Mouse (Mus musculus) cerebellum, adult 9-11 months (tissue): Measurements from ENCODE around the gene Batf3.

Experiments
- DNase-seq: peaks from one replicate; pipeline ENCODE4 v3.0.0; 2022

Batf3 gene

DNA sequence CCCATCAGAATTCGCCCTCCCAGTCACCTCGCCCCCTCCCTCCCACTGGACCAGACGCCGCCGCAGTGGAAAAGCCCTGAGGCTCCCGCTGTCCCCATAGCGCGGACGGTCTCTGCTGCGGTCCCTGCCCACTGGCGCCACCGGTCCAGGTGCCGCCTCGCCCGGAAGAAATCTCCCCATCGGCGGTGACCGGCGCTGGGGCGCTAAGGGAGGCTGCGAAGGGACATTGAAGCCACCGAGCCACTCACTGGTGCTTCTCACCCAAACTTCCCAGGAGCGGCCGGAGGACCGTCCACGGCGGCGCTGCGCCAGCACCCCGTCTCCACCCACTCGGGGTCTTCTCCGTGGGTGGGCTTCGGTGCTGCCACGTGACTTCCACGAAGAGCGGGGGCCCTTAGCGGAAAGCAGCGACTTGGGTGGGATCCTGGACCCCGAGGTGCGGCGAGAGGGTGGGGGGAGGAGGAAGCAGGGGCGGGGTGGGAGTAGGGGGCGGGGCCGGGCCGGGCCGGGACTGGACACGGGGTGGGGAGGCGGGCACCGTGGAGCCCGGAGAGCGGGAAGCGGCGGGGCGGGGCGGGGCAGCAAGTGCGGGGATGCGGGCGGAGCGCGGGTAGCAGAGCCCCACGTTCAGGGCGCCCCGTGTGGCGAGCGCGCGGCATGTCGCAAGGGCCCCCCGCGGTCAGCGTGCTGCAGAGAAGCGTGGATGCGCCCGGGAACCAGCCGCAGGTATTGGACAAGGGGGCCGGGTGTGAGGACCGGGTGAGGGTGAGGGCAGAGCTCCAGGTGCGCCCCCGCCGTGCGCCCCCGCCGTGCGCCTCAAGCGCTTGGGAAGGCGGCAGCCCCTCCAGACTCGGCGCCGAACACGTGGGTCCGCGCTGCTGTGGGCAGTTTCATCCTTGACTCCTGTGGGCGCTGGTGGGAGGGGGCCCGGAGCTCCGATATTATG lies at the start of gene Batf3:
Batf3 (plus strand) TSS at position 46 of the 946 bp plus-strand sequence.
- peak; percentile 6 for DNase-seq

DNA sequence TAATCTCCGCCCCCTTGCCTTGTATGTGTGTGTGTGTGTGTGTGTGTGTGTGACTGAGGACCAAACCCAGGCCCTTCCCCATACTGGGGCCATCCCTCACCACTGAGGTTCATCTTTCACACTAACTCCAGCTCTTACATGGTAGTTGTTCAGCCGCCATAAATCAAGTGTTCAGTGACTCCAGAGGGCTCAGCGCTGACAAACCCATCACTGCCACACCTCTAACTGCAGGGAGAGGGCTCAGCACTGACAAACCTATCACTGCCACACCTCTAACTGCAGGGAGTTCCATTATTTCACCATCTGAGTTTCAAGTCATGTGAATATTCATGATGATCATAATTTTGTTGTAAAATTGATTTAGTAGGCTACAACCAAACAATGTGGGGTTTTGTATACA lies 44.1 kb upstream of the Batf3 start:
- no peak for DNase-seq

DNA sequence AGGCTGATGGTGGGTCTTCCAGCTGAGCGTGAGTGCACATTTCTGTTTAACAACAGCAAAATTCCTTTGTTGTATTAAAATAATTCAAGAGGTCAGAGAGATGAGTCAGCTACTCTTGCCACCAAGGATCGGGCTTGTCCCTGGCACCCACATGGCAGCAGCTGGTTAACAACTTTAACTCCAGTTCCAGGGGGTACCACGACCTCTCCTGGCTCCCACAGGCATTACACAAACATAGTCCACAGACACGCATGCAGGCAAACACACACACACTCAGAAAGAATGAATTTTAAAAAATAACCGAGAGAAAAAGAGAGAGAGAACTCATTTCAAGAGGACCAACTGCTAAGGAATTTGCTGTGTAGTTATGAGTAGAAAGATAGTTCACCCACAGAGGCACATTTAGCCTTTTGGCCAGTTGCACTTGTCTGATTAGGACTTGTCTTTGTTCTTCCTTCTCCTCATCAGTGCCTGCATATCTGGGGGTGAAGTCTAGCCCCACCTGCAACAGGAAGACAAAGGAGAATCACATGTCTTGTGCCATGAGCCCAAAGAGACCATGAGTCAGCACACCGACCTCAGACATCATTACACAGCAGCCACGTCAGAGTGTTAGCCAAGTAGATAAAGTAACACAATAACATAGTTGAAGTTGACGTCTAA lies 42.6 kb upstream of the Batf3 start:
- DNase-seq, result no peak

DNA sequence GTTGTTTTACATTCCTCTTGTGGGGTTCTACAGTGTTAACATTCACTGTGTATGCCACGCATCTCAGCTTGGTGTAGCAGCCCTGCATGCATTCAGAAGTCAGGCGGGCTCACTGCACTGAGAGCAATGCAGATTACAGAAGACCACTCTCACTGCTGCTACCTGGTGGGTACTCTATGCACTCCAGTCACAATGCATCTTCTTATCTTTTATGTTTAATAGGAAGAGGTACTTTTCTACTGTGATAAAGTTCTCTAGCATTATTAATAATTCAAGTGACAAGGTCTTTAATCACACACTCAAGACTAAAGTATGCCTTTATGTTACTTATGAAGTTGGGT lies 42.1 kb upstream of the Batf3 start:
- DNase-seq, result no peak

DNA sequence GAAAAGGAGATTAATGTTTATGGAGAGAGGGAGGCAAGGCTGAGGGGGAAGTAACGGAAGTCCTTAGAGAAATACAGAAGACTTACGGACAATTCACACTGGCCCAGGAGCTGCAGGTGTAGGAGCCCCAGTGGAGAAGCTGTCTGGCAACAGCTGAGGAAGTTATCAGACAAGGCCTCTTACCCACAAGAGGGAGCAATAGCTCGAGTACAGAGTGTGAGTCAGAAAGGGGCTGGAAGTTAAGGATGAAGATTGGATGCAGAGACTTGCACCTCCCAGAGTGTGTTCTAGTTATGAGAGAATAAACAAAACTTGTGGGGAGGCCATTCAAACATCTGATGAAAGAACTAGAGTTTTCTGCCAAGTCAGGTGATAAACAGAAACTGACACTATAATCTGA lies 40.2 kb upstream of the Batf3 start:
- no peak for DNase-seq

DNA sequence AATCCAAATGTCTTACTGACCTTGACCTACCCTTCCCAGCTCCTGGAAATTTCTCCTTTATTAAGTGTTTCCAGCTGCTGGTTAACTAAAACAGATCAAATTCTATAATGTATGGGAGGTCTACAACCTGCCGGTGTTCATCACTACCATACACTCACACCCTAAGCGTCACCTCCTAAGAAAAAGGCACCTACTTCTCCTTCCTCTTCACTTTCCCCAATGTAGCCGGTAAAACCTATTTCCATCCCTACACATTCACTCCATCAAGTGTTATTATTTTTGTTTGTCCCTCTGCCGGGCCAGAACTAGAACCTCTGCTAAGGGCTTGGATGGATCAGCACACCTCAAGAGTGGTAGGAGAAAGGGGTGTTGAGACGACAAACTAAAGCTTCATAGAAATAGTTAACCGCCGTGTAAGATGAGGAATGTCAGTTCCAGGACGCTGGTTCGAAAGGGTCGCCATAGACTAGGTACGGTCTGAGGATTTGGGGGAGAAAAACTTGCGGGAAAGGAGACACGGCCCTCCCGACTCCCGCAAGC lies 35.3 kb upstream of the Batf3 start:
- DNase-seq, result no peak

DNA sequence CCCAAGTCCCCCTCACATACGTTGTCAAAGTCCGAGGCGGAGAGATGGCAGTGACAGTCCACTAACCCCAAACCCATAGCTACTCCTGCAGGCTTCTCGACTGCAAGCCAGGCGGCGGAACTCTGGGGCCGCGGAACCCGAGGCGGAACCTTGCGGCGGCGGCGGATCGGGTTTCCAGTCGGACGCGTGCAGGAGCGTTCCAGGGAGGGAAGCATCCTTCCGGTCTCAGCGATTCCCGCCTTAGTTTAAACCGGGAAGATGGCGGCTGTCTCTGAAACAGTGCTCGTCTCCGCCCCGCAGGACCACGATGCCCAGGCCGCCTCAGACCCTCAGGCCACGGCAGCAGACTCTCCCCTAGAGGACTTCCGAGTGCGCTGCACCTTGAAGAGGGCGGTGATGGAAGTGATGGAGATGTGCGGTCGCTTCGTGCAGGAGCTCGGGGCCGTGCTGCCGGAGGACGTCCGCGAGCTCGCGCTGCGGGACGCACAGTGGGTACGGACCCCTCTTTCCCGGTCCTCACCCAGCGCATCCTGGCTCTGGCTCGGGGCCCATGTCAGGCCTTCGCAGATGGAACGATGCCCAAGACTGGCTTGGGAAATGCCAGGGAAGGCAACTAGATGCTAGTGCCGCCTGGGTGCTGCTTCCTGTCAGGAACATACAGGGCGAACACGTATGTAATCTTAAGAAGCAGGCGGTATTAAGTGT lies 34.7 kb upstream of the Batf3 start, which contains the start of the genes Tatdn3 and Nsl1:
Tatdn3 (minus strand) TSS at position 152 of the 705 bp plus-strand sequence.
Nsl1 (plus strand) TSS at position 232 of the 705 bp plus-strand sequence.
- DNase-seq, result peak; percentile 88

DNA sequence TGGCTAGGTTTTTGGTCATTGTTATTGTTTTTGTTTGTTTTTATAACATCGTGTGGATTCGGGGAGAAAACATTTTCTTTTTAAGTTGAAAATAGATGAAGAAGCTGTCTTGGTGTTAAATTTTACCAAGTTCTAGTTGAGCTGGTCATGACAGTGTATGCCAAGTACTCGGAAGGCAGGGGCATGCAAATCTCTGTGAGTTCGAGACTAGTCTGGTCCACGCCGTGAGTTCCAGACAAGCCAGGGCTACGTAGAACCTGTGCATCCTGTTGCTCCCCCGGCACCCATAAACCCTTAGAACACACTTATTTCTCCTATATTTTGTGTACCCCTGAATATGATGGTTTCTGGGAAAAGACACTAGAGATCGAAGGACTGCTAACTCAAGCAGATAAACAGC lies 33.9 kb upstream of the Batf3 start:
- no peak for DNase-seq

DNA sequence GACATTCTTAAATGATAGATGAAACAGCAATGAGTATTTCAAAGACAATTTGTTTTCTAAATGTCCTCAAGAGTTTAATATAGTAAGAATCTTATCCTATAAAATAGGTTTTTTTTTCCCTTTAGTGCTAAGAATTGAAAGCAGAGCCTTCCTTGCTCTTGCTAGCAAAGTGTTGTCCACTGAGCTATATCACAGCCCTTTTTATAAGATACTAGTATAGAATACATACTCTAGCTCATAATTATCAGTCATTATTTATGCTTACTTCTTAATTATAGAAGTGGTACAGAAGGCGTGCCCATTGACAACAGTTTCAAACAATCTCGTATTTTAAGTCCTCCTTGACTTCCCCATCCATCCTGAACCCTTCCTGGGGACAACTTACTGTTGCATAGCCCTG lies 33.1 kb upstream of the Batf3 start:
- DNase-seq, result no peak

DNA sequence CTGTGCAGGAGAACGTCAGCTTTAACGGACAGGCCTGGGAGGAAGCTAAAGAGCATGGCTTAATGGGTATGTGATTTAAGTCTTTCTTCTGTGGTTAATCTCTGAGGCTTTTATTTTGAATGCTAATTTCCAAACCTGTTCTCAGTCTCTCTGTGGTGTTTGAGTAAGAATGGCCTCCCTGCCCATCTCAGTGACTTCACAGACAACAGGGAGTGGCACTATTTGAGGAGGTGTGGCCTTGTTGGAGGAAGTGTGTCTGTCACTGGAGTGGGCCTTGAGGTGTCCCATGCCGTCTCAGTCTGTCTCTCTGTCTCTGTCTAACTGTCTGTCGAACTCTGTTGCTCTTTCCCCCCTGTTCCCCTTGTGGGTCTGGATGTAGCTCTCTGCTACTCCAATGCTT lies 32.5 kb upstream of the Batf3 start:
- DNase-seq, result no peak

DNA sequence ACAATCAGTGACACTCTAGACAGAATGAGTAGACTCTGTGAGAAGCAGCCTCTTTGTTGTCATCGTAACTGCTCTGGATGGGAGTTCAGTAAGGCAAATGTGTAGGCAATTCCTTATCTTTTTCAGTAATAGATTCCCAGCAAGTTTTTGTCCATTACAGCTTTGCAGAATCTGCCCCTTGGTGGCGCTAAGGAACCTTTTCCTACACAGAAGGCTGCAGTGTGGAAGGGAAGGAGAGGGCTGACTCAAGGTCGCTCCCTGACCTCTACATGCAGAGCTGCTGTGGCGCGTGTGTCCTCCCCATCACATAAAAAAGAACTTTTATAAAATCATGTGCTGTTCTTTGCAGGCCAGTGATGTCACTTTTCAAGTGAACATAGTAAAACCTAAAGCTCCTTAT lies 29.3 kb upstream of the Batf3 start:
- DNase-seq, result no peak

DNA sequence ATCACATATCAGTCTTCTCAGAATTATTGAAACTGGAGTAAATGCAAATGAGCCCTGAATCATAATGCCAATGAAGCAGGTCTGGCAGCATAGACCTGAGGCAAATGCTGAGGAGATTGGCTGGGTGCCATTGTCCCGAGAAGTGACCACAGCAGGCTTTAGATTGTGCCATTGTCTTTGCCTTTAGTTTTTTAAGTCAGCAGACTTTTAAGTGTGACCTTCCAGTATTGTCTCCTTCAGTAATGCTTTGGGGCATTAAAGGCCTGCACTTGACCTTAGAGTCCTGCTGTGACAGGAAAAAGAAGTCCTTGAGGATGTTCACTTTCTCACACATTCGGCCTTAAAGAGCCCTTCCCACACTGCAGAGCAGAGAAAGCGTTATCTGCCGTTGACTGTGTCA lies 27.4 kb upstream of the Batf3 start:
- DNase-seq, result no peak

DNA sequence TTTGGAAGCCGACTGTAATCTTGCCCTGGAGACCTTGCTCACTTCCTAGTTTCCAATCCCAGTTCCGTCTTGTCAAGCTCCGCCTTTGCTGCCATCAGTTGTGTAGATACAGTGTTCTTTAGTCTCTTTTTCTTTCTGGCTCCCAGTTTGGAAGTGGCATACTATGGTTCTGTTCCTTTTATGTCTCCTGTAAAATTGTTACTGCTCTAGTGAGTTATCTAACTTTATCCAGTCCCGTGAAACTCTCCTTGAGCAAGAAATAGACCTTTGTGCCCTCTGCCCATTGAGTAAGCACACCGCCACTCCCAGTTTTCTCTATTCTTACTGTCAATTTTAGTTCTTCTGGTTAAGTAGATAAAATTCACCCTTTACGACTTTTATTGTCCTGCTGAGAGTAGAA lies 26.0 kb upstream of the Batf3 start:
- no peak for DNase-seq

DNA sequence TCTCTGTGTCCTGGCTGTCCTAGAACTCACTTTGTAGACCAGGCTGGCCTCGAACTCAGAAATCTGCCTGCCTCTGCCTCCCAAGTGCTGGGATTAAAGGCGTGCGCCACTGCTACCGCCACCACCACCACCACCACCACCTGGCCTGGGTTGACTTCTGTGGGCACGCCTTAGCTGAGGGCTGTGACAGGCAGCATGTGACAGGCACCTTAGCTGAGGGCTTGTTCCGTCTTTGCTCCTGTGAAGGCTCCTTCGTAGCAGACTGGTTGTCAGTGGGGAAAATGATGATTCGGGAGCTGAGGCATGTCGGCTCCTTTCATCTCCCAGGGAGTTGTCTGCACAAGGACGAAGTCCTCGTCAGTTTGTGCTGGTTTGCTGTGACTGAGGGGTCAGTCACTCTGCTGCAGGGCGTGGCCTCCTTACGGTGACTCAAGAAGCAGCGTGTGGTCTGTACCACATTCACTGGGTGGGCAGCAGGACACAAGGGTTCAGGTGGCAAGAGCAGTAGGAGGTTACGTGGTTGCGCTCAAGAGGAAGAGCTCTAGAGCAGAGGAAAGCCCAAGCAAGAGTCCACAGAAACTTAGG lies 25.2 kb upstream of the Batf3 start:
- no peak for DNase-seq

DNA sequence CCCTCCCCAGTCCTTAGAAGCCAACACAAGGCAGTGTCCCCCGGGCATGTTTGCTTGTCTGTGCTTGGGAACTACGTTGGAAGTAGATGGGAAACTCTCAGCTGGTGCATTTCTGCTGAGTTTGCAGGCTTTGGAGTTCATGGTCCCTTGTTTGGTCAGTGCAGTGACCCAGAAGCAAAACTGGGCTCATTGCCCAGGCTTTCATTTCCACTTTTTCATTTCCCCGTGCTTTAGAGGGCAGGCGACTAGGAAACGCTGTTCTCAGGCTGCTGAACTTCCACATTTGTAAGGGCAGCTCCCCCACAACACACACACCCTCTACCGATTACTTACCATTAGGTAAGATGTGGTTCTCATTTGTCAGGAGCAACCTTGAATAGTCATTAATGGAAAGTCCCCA lies 24.6 kb upstream of the Batf3 start:
- DNase-seq, result no peak

DNA sequence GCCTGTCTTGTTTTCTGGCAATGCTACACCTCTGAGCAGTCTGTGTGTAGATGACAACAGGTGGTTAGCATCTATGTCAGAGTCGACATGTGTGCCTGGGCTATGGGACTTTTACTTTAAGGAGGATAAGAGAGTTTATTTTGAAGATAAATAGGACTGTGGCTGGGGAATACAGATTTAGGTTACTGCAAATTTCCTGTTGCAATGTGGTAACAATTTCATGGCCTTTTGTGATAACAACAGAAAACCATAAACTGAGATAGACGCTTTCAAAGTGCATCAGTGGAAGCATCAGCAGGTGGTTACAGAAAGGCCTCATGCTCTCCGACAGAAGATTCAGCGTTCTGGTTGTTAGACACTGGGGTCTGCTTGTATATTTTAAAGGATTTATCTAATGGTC lies 24.2 kb upstream of the Batf3 start:
- no peak for DNase-seq

DNA sequence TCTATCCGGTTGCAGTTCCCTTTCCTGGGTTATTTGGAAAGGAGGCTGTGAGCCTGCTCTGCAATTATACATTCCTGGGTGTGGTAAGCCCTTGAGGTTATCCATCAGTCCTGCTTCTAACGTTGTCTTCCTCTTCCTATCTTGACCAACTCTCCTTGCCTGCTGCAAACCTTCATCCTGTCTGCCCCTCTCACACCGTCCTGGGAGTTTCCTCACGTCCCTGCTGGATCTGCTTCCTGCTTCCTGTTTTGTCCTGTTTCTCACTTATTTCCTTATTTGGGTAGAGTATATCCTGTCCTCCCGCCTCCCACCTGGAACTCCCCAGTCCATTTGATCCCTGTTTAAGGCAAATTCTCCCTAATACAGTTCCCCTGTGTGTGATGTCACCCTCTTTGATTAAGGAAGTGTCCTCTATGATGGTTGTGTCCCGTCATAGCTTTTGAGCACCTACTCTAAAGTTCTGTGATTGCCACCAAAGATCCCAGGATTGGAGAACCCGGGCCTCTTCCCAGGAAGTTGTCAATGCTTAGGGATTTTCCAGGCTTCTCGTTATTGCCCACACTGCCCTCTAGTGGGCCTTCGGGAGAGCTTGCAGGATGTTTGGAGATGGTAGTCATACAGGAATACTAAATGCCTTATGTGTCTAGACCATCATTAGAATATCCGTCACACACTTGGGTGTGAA lies 22.3 kb upstream of the Batf3 start:
- peak; percentile 30 for DNase-seq

DNA sequence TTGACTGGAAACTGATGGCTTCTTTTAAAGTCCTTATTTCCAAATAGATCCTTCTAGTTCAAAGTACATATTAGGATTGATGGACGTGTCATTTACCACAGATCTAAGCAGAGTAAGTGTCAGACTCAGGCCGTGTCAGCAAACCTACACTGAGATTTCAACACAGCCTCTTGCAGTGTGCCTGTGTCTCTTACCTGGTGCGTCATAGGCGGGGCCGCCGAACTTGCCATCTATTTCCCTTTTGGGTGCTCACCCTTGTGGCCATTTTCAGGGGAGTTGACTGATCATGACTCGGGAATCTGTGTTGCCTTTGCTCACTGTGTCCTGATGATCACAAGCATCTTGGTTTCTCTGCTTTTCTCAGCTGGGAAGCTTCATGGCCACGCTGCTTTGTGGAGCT lies 14.4 kb upstream of the Batf3 start:
- no peak for DNase-seq

DNA sequence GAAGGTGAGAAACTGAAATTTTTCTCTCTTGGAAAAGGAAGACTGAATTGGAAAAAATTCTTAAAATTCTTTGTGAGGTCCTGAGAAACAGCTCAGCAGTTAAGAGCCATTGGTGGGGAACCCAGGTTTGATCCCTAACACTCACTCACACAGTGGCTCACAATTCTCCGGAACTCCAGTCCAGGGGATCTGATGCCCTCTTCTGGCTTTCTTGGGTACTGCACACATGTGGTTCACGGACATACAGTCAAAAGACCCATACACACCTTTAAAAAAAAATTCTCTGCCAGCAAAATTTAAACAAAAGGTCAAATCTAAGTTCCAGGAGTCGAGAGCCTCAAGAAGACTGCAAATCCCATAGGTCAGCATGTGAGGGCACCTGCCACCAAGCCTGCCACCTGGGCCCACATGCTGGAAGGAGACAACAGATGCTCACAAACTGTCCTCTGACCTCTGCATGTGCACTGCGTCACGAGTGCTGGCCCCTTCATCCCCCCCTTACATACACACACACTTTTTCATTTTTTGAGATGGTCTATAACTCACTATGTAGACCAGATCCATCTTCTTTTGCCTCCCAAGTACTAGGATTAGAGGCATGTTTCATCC lies 12.6 kb upstream of the Batf3 start:
- no peak for DNase-seq

DNA sequence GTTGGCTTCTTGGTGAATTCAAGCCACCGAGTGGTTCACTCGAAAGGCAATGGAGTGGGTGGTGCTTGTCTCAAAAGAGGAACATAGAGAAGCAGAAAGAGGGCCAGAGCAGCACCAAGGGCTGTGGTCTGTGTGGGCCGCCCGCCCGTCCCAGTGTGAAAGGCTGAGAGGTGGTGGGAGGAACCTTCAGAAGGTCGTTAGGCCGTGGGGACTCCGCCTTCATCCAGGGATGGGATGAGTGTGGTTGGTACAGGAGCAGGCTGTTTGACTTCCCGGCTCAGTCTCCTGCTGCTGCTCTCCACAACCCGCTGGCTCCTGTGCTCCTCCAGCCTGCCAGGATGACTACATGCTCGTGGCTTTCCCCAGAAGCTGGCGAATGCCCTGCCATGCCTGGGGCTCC lies 12.1 kb upstream of the Batf3 start:
- no peak for DNase-seq

DNA sequence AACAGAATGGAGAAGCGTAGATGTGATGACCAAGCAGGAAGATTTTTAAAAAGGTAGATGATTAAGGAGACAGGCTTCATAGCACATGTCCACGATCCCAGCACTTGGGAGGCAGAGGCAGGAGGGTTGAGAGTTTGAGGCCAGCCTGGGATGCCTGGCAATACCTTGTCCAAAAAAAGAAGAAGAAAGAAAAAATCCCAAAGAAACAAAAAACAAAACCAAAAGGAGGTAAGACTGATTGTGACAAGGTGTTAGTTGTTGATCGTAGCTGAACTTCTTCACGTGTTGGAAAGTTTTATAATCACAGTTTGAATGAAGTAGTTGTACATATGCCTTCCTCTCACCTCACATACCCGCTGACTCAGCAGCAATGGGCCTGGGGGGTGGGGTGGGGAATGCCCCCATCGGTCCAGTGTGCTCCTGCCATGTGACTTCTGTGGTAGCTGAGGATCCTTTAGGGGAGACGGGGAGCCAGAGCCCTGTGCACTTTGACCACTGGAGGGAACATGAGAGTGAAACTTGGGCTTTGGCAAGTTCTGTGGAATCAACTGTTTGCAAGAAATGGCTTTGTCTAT lies 11.3 kb upstream of the Batf3 start:
- no peak for DNase-seq

DNA sequence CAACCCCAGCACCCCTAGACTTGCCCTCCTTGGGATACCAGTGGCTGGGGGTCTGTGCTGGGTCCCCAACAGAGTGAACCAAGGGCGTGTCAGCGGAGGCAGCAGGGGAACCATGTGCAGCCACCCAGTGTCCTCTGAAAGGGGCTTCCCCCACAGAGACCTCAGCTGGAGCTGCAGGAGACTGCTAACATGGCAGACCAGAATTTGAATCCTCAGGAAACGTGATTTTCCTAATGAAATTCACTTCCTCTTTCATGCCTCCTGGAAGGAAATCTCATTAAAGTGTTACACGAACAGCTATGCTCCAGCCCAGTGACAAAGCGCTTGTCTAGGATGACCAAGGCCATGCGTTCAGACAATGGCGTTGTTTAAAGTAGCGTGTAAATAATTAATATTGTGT lies 10.7 kb upstream of the Batf3 start:
- no peak for DNase-seq
